14 mouse cellular contexts compared by ENCODE assay signal in genomic region chr9:57965281-57966185, GRCm38 (mm10). TPM values are rescaled to one million over a fixed set of nuclear protein-coding genes. Genes with fewer than 3 reads are reported as not detected.
A peak's percentile ranks its signal among the peaks of the same experiment; 100 is the strongest.
DNase-seq lines count a peak whose midpoint lies in the region; ATAC-seq and TF ChIP-seq lines count a peak whose summit lies in the region.
"Had no signal": no experiment of that assay in that cellular context is flagged by ENCODE, and none has a peak within 500 bp of the region (broad histone marks: within the 10 kb centered on the region; RNA-seq: fewer than 3 reads in every experiment).

No protein-coding gene starts in this region.

- 48% methylated on average over 12 of the region's 12 CpGs for WGBS in heart, embryonic 15.5 days
- 66% methylated on average over 12 of the region's 12 CpGs for WGBS in intestine, embryonic 15.5 days

- TF ChIP-seq EP300 in CH12.LX (IDR thresholded peaks at IDR 0.05; ENCODE audit: low read length): no peak

- H3K79me2 ChIP-seq in CH12.LX (replicated peaks; ENCODE audit: control insufficient read depth, extremely low read depth, insufficient read depth, poor library complexity, severe bottlenecking): no peaks in the 10 kb centered on the region; the same call in 1 of the 2 replicates

- TF ChIP-seq RAD21 in CH12.LX (IDR thresholded peaks at IDR 0.05; ENCODE audit: low read depth, low read length): no peak

- no peaks in the 10 kb centered on the region; the same call in 1 of the 2 replicates for H3K27me3 ChIP-seq in heart, embryonic 15.5 days
- H3K27me3 ChIP-seq in CH12.LX (replicated peaks): no peaks in the 10 kb centered on the region
- H3K27me3 ChIP-seq in intestine, embryonic 15.5 days (replicated peaks): no peaks in the 10 kb centered on the region
- H3K27me3 ChIP-seq: embryonic facial prominence, embryonic 12.5 days; limb, embryonic 15.5 days had no signal

- no peak for DNase-seq in heart, adult 8-10 months (ENCODE audit: low spot score)
- DNase-seq in left cerebral cortex, adult 2 months (ENCODE audit: extremely low spot score in 1 of 2, low spot score in 2 of 2): peak in 1 of 2 experiments; percentile 41
- no peak for DNase-seq in left cerebral cortex, adult 8-10 months (ENCODE audit: low spot score in 2 of 2)
- DNase-seq in CH12.LX (ENCODE audit: extremely low read depth): no peak
- DNase-seq in adrenal gland, postnatal 25 days: peak; percentile 87
- no peak for DNase-seq in cerebellum, postnatal 14 days
- DNase-seq: cerebellum, adult 9-10 months; gastrocnemius, postnatal 14 days had no signal

- TF ChIP-seq POLR2A in CH12.LX (IDR thresholded peaks at IDR 0.05; ENCODE audit: low read depth, low read length): no peak

- ATAC-seq in heart, embryonic 15.5 days (replicated peaks; ENCODE audit: insufficient number of reproducible peaks, insufficient read depth, low FRiP score, low read depth): no peak
- no peak for ATAC-seq in intestine, embryonic 15.5 days
- ATAC-seq: forebrain, embryonic 14.5 days; intestine, postnatal 0 days had no signal

- H3K4me3 ChIP-seq in heart, embryonic 15.5 days: no peak overlapping the region
- no peak overlapping the region for H3K4me3 ChIP-seq in left cerebral cortex, adult 2 months
- no peak overlapping the region for H3K4me3 ChIP-seq in CH12.LX (replicated peaks in 1 of 3; ENCODE audit: low read depth in 2 of 3, low read length in 2 of 3, poor library complexity in 1 of 3)
- no peak overlapping the region for H3K4me3 ChIP-seq in intestine, embryonic 15.5 days (replicated peaks)
- H3K4me3 ChIP-seq: embryonic facial prominence, embryonic 12.5 days; limb, embryonic 15.5 days had no signal

- no peaks in the 10 kb centered on the region for H3K36me3 ChIP-seq in heart, embryonic 15.5 days
- H3K36me3 ChIP-seq in CH12.LX (replicated peaks in 1 of 2; ENCODE audit: control insufficient read depth in 1 of 2, insufficient read depth in 1 of 2, low read length in 1 of 2): peaks cover 26 to 31% of the 10 kb centered on the region in 2 experiments
- H3K36me3 ChIP-seq in intestine, embryonic 15.5 days: no peaks in the 10 kb centered on the region
- H3K36me3 ChIP-seq: embryonic facial prominence, embryonic 12.5 days; limb, embryonic 15.5 days had no signal

- peak overlapping the region; percentile 30; the same call in 1 of the 2 replicates for H3K27ac ChIP-seq in heart, embryonic 15.5 days
- peak overlapping the region; percentile 88 for H3K27ac ChIP-seq in left cerebral cortex, adult 2 months
- peak overlapping the region; percentile 99 for H3K27ac ChIP-seq in CH12.LX (ENCODE audit: insufficient read depth, low read depth)
- no peak overlapping the region for H3K27ac ChIP-seq in intestine, embryonic 15.5 days
- H3K27ac ChIP-seq: embryonic facial prominence, embryonic 12.5 days; limb, embryonic 15.5 days had no signal

- in situ Hi-C loops in CH12.LX (cut with MboI; ENCODE audit: low pct_ligation_motif_present, low pct_unique_long_range_greater_than_20kb, low sequenced_read_pairs): no loop called here

- no peak overlapping the region for H3K9ac ChIP-seq in heart, embryonic 15.5 days
- no peak overlapping the region; the same call in 1 of the 2 replicates for H3K9ac ChIP-seq in CH12.LX (ENCODE audit: insufficient read depth, low read depth)
- no peak overlapping the region for H3K9ac ChIP-seq in intestine, embryonic 15.5 days
- H3K9ac ChIP-seq: embryonic facial prominence, embryonic 12.5 days; limb, embryonic 15.5 days had no signal

- H3K4me2 ChIP-seq in heart, embryonic 15.5 days: no peak overlapping the region
- no peak overlapping the region for H3K4me2 ChIP-seq in CH12.LX (ENCODE audit: insufficient read depth, low read depth, poor library complexity, severe bottlenecking)
- H3K4me2 ChIP-seq in intestine, embryonic 15.5 days (replicated peaks): no peak overlapping the region
- H3K4me2 ChIP-seq: embryonic facial prominence, embryonic 12.5 days; limb, embryonic 15.5 days had no signal

- H3K4me1 ChIP-seq in heart, embryonic 15.5 days (replicated peaks): peaks cover 35% of the 10 kb centered on the region
- peaks cover 58 to 96% of the 10 kb centered on the region in 2 experiments for H3K4me1 ChIP-seq in CH12.LX (ENCODE audit: control insufficient read depth in 1 of 2, insufficient read depth in 2 of 2)
- peaks cover 27% of the 10 kb centered on the region for H3K4me1 ChIP-seq in intestine, embryonic 15.5 days (replicated peaks)

- dilution Hi-C loops in CH12.LX (cut with MboI; ENCODE audit: extremely low pct_ligation_motif_present, extremely low pct_unique_long_range_greater_than_20kb, low sequenced_read_pairs): no loop called here

- TF ChIP-seq CTCF in left cerebral cortex, adult 2 months (IDR thresholded peaks at IDR 0.05): no peak
- no peak for TF ChIP-seq CTCF in CH12.LX (conservative IDR thresholded peaks at IDR 0.05 in 1 of 2, IDR thresholded peaks at IDR 0.05 in 1 of 2; ENCODE audit: low read depth in 2 of 2, low read length in 2 of 2)

- no peaks in the 10 kb centered on the region for H3K9me3 ChIP-seq in heart, embryonic 15.5 days (replicated peaks)
- H3K9me3 ChIP-seq in CH12.LX (replicated peaks; ENCODE audit: low read length): no peaks in the 10 kb centered on the region
- H3K9me3 ChIP-seq in intestine, embryonic 15.5 days: no peaks in the 10 kb centered on the region
- H3K9me3 ChIP-seq: embryonic facial prominence, embryonic 12.5 days; limb, embryonic 15.5 days had no signal

- intact Hi-C loops in left cerebral cortex, adult 2 months (cut with DNase I): loop anchor here (2.0 kb wide), 1 partner anchor 19 kb away; no protein-coding TSS in a partner anchor

TF ChIP-seq in CH12.LX, 34 proteins besides CTCF, POLR2A, EP300 and RAD21:
- TF ChIP-seq PAX5 (IDR thresholded peaks at IDR 0.05; ENCODE audit: low read length) (no peak), MAZ (IDR thresholded peaks at IDR 0.05; ENCODE audit: low read depth, low read length) (peak; percentile 21; the same call in 1 of the 2 replicates), MAFK (IDR thresholded peaks at IDR 0.05; ENCODE audit: insufficient replicate concordance, low read length) (0 out of 2 replicates have a peak, but pooled peaks have one; percentile 3), MAX (IDR thresholded peaks at IDR 0.05; ENCODE audit: low read length) (no peak), ZMIZ1 (IDR thresholded peaks at IDR 0.05; ENCODE audit: low read depth, low read length) (peak; percentile 16; the same call in 1 of the 2 replicates), TBP (conservative IDR thresholded peaks at IDR 0.05; ENCODE audit: low read depth, low read length) (no peak), GABPA (IDR thresholded peaks at IDR 0.05; ENCODE audit: insufficient replicate concordance, low read depth, low read length) (no peak), CHD2 (IDR thresholded peaks at IDR 0.05; ENCODE audit: low read length) (no peak), ZNF384 (IDR thresholded peaks at IDR 0.05; ENCODE audit: low read depth, low read length) (no peak), BHLHE40 (IDR thresholded peaks at IDR 0.05; ENCODE audit: low read depth, low read length) (peak; percentile 73), USF2 (conservative IDR thresholded peaks at IDR 0.05; ENCODE audit: low read depth, low read length) (no peak), KAT2A (IDR thresholded peaks at IDR 0.05; ENCODE audit: insufficient replicate concordance, low read length) (no peak)

RNA-seq across cellular contexts. Expression of gene Sema7a, which starts 25.6 kb away (rescaled TPM):
- polyA plus RNA-seq in heart, embryonic 15.5 days (2015; fragmentation: Nextera tagmentation; extraction: Ambion mirVana): 0.58 and 0.66 TPM in 2 replicates
- total RNA-seq in heart, adult 8-10 months (2022): 10 to 100 TPM; 20.4 to 24.8 (median 24.5) TPM
- 100 to 1,000 TPM; 151 to 160 TPM for total RNA-seq in left cerebral cortex, adult 2 months (2021)
- total RNA-seq in left cerebral cortex, adult 8-10 months (2022): 100 to 1,000 TPM; 131 to 159 (median 145) TPM
- total RNA-seq in CH12.LX (2012; rRNA removed): 113 and 181 TPM in 2 replicates
- total RNA-seq in CH12.LX (2014; rRNA removed): 78.2 and 88.6 TPM in 2 replicates
- 81.9 and 89.4 TPM in 2 replicates for polyA plus RNA-seq in CH12.LX (2012; ENCODE audit: insufficient read length, low read depth)
- 8.6 and 8.8 TPM in 2 replicates for total RNA-seq in adrenal gland, postnatal 25 days (2021)
- 0.58 and 0.89 TPM in 2 replicates for polyA plus RNA-seq in intestine, embryonic 15.5 days (2015; fragmentation: Nextera tagmentation; extraction: Ambion mirVana)

RNA-seq across cellular contexts. Expression of gene Cyp11a1, which starts 40.7 kb away (rescaled TPM):
- polyA plus RNA-seq in heart, embryonic 15.5 days (2015; fragmentation: Nextera tagmentation; extraction: Ambion mirVana): 0.29 and 1.3 TPM in 2 replicates
- total RNA-seq in heart, adult 8-10 months (2022): under 1 TPM in 1 of 4 experiments, not detected in 3; 0.27 TPM
- 1 to 10 TPM; 3.8 to 4.7 TPM for total RNA-seq in left cerebral cortex, adult 2 months (2021)
- 1 to 10 TPM; 1.6 to 5.0 (median 2.9) TPM for total RNA-seq in left cerebral cortex, adult 8-10 months (2022)
- 2.6 and 4.6 TPM in 2 replicates for total RNA-seq in CH12.LX (2012; rRNA removed)
- total RNA-seq in CH12.LX (2014; rRNA removed): 8.3 and 9.0 TPM in 2 replicates
- 12.1 and 12.8 TPM in 2 replicates for polyA plus RNA-seq in CH12.LX (2012; ENCODE audit: insufficient read length, low read depth)
- 6,596 and 7,089 TPM in 2 replicates for total RNA-seq in adrenal gland, postnatal 25 days (2021)
- 9.3 and 22.1 TPM in 2 replicates for polyA plus RNA-seq in intestine, embryonic 15.5 days (2015; fragmentation: Nextera tagmentation; extraction: Ambion mirVana)

RNA-seq across cellular contexts. Expression of gene Ubl7, which starts 54.8 kb away (rescaled TPM):
- 100 and 102 TPM in 2 replicates for polyA plus RNA-seq in heart, embryonic 15.5 days (2015; fragmentation: Nextera tagmentation; extraction: Ambion mirVana)
- 10 to 100 TPM; 72.5 to 82.8 (median 80.1) TPM for total RNA-seq in heart, adult 8-10 months (2022)
- 100 to 1,000 TPM; 101 to 109 TPM for total RNA-seq in left cerebral cortex, adult 2 months (2021)
- 100 to 1,000 TPM; 109 to 132 (median 111) TPM for total RNA-seq in left cerebral cortex, adult 8-10 months (2022)
- total RNA-seq in CH12.LX (2012; rRNA removed) (31.2 and 37.3 TPM in 2 replicates), CH12.LX (2014; rRNA removed) (19.9 and 24.7 TPM in 2 replicates)
- polyA plus RNA-seq in CH12.LX (2012; ENCODE audit: insufficient read length, low read depth): 73.3 and 81.1 TPM in 2 replicates
- 82.7 and 89.0 TPM in 2 replicates for total RNA-seq in adrenal gland, postnatal 25 days (2021)
- polyA plus RNA-seq in intestine, embryonic 15.5 days (2015; fragmentation: Nextera tagmentation; extraction: Ambion mirVana): 89.0 and 91.1 TPM in 2 replicates

Comparison
In these comparisons a context has a peak if more than half of its experiments do, and no peak if none do; other contexts are left out.
1. RNA of gene Cyp11a1, which starts 40.7 kb away (total RNA-seq): 6,596 to 7,089 TPM in adrenal gland, postnatal 25 days; 2.6 to 9.0 TPM in CH12.LX, 3.8 to 4.7 TPM in left cerebral cortex, adult 2 months, 1.6 to 5.0 TPM in left cerebral cortex, adult 8-10 months and 0.27 TPM in heart, adult 8-10 months; every median in the first group is over 100 times any median in the second.